Mouse (Mus musculus) forebrain, embryonic 14.5 days (tissue): ENCODE results near the gene Hypm. TPM values are rescaled to one million over a fixed set of nuclear protein-coding genes. Genes with fewer than 3 reads are reported as not detected.

Source experiments
- polyA plus RNA-seq: library from polyadenylated mRNA; unstranded; fragments of >200 nt; fragmentation: Nextera tagmentation; extraction: Ambion mirVana; gene quantifications from 2 replicates; pipeline ENCODE4 v1.2.1, GENCODE M21; 2014

Gene Hypm
- polyA plus RNA-seq, 1 experiment from 2014 or later = not detected

Other genes with a start within 250 kb of the Hypm start
- 40.4 and 43.9 TPM in 2 replicates for gene Dynlt3, start 183.9 kb upstream of the Hypm start, polyA plus RNA-seq
- gene H2al3, start 2.8 kb downstream of the Hypm start, polyA plus RNA-seq = not detected in 2 replicates
- 0.90 and 1.0 TPM in 2 replicates for gene Sytl5, start 38.7 kb downstream of the Hypm start, polyA plus RNA-seq